Mouse (Mus musculus) adrenal gland, adult 2 months (tissue): Measurements from ENCODE around the gene Ssr1. TPM values are rescaled to one million over a fixed set of nuclear protein-coding genes. Genes with fewer than 3 reads are reported as not detected.

ENCODE experiments used
- DNase-seq: peaks from one replicate; pipeline ENCODE4 v3.0.0; 2021
- polyA plus RNA-seq: library from polyadenylated mRNA; depleted of rRNA; stranded (reverse); fragments of >200 nt; gene quantifications from 2 replicates; pipeline ENCODE4 v1.2.3, GENCODE M21; 2012
- total RNA-seq, 2 experiments: library from RNA; stranded (reverse); gene quantifications; 2 replicates each; pipeline ENCODE4 v1.2.3; 2021

Gene Ssr1
- total and polyA plus RNA-seq, 3 experiments = 5.6 to 209 (median 138) TPM

DNA sequence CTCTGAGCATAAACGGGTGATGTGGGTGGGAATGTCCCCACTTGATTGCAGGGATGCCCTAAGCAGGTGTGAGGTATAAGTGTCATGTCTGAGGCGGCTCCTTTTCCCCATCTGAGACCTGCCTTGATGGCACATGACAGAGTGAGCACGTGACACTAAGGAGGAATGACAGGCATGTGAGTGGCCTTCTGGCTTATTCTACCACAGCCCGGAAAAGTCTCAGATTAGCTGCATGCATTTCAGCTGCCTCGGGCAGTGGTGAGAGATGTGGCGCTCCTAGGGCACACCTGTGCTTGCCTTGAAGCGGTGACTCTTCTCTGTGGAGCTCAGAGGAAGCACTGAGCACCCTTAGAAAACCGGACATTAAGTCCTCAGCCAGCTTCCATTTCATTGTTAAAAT is 48.6 kb downstream of the Ssr1 start:
- DNase-seq = no peak

DNA sequence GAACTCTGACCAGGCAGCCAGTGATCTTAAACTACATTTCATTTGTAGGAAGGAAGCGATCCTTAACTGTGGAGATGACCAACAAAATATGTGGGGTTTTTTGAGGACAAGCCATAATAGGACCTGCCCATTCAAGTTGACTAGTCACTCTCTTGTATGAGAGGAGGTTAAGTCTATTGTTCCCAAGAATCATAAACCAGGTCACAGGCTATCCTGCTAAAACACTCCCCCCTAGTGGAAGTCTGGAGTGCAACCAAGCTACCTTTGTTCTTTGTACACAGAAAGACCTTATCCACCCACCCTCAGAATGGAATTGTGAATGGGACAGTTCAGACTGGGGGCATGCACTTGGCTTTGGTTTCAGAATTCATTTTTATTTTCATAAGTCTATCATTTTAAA is 49.7 kb downstream of the Ssr1 start:
- DNase-seq = no peak

DNA sequence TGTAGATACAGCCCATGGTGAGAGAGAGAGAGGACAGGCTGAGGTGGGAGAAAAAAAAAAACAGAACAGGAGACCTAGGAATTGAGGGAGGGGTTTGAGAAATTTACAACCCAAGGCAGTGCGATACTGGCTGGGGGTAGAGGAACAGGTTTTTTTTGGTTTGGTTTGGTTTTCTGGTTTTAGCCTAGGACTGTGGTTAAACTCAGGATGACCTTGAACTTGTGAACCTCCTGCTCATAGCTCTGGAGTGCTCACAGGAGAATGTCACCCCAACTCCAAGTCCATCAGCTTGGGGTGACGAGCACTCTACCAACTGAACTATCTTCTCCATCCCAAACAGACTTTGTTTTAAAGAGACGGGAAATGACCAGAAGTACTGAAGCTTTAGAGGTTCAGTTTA is 50.6 kb downstream of the Ssr1 start:
- DNase-seq = no peak

GRCm38 (mm10) chr13:37942887-37943331 is 51.1 kb downstream of the Ssr1 start:
- no peak for DNase-seq

DNA sequence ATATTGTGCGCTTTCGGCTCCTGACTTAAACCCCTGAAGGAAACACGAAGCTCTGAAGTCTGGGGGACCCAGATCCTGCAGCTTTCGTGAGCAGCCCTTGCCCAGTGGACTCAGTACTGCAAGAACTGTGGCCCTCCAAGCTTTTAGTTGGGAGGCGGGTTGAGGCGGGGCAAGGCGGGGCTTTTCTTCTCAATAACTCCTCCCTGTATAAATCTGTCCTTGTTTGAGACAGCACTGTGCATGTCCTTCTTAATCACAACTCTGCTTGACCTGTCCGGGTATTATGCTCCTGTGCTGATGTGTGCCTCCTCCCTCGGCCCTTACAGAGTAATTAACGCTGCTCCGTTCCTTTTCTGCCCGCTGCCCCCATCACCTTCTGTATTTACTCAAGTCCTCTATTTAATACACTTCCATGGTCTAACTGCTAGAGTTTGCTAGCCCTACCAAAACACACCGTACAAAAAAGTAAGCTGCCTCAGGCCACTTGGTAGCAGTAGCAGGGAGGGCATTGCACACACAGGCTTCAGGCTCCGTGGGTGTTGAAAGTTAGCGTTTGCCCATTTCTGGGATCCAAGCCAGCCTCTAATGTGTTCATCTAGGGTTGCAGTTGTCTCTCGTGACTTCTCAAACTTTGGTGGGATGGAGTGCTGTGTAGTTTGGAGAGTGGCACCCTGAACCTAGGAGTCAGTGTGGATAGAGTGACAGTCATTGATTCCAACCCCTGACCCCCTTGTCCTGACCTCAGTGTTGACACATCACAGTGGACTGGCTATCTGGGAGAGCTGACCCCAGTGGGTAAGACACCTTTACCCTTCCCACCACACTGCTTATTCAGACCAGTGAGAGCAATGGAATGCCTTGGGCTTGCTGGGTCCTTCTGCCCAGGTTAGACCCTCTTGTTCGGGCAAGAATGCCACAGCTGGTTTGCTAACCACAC is 51.8 kb downstream of the Ssr1 start:
- DNase-seq = peak; percentile 70

- DNase-seq = no peak
Observed at GRCm38 (mm10) chr13:37941138-37941645, 52.8 kb downstream of the Ssr1 start.

DNA sequence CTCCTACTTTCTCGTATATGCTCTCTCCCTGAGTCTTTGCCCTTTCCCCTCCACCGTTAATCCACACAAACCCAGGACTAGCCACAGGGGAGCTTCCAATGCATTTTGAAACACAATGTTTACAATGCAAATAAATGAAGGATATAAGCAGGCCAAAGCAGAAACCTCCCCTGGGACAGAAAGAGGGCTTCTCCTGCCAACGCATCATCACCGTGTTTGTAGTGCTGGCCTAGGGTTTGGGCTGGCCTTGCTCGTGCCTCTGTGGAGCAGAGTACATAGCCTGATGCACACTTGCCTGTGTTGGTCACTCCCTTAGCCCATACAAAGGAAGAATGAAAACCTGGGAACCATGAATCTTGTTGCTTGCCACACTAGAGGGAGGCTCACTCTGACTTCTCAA is 53.4 kb downstream of the Ssr1 start:
- DNase-seq = no peak

DNA sequence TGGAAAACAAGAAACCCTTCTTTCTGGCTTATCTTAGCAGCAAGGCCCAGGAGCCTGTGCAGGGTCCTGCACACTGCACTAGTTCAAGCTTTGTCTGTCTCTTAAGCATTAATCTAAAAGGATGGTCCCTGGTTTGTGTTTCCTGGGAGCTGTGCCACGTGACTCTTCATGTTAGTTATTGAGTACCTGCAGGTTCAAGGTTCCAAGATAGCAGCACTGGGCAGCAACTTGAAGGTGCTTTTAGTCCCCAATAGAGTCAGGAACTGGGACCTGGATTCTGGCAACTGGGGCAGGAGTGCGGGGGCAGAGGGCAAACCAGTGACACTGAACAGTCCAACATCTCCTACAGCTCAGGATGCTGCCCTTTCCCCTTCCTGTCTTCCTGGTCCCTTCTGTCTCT is 53.9 kb downstream of the Ssr1 start:
- no peak for DNase-seq

DNA sequence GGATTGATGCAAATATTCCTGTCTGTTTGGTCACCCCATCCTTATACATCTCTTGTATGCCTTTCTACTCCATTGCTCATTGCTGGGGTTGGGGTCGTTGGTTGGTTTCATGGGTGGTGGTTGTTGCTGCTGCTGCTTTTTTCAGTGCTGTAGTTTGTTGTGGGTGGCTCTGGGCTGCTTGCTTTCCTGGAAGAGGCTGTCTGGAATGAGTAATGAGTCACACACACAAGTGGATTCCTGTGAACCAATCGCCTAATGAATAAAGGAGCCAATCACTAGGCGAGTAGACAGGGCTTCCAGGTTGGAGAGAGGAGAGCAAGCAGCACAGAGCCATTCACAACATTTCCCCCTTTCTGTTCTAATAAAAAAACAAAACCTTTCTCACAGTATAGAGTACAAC is 57.7 kb downstream of the Ssr1 start:
- DNase-seq = no peak

GRCm38 (mm10) chr13:37934920-37935319 is 59.1 kb downstream of the Ssr1 start:
- peak; percentile 84 for DNase-seq

GRCm38 (mm10) chr13:37934075-37934474 is 59.9 kb downstream of the Ssr1 start:
- DNase-seq = no peak

DNA sequence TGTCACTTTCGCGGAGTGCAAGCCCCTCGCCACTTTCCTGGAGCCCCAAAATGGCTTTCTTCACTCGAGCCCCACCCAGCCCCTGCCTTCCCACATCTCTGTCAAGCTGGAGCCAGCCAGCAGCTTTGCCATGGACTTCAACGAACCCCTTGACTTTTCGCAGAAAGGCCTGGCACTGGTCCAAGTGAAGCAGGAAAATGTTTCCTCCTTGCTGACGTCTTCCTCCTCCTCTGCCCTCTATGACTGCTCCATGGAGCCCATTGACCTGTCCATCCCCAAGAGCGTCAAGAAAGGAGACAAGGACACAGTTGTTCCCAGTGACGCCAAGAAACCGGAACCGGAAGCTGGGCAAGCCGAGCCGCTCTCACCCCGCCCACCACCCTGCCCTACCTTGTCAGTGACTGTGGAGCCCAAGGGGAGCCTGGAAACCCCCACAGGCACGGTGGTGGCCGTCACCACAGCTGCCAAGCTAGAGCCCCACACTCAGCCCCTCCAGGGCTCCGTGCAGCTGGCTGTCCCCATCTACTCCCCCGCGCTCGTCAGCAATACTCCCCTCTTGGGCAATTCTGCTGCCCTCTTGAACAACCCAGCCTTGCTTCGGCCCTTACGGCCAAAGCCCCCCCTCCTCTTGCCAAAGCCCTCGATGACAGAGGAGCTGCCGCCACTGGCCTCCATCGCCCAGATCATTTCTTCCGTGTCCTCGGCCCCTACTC is 62.7 kb downstream of the Ssr1 start:
- DNase-seq = no peak

DNA sequence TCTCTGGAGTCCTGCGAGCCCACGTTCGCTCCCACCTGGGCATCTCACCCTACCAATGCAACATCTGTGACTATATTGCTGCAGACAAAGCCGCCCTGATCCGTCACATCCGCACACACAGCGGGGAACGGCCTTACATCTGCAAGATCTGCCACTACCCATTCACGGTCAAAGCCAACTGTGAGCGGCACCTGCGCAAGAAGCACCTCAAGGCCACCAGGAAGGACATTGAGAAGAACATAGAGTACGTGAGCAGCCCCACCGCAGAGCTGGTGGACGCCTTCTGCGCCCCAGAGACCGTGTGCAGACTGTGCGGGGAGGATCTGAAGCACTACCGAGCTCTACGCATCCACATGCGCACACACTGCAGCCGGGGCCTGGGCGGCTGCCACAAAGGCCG is 63.4 kb downstream of the Ssr1 start:
- DNase-seq = no peak

DNA sequence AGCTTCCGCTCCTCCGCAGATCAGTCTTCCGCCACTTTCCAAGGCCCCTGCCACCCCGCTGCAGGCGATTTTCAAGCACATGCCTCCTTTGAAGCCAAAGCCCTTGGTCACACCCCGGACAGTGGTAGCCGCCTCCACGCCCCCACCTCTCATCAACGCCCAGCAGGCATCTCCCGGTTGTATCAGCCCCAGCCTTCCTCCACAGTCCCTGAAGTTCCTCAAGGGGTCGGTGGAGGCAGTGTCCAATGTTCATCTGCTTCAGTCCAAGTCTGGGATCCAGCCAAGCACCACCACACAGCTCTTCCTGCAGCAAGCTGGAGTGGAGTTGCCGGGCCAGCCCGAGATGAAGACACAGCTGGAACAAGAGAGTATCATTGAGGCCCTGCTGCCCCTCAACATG is 63.9 kb downstream of the Ssr1 start:
- no peak for DNase-seq

DNA sequence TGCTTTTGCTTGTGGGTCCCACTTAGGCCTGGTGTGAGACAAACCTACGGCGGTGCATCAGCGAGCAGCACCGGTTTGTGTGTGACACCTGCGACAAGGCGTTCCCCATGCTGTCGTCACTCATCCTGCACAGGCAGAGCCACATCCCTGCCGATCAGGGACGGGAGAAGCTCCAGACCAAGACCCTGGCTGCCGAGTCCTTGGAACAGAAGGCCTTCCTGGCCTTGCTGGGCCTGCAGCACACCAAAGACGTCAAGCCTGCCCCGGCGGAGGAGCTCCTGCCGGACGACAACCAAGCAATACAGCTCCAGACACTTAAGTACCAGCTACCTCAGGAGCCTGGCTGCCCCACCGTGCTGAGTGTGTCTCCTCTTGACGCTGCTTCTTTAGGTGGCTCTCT is 64.5 kb downstream of the Ssr1 start:
- DNase-seq = peak; percentile 72

- no peak for DNase-seq
Observed at GRCm38 (mm10) chr13:37926394-37926793, 67.6 kb downstream of the Ssr1 start.

GRCm38 (mm10) chr13:37924461-37924948 is 69.5 kb downstream of the Ssr1 start:
- DNase-seq = no peak

GRCm38 (mm10) chr13:37923643-37924460 is 70.2 kb downstream of the Ssr1 start:
- no peak for DNase-seq

DNA sequence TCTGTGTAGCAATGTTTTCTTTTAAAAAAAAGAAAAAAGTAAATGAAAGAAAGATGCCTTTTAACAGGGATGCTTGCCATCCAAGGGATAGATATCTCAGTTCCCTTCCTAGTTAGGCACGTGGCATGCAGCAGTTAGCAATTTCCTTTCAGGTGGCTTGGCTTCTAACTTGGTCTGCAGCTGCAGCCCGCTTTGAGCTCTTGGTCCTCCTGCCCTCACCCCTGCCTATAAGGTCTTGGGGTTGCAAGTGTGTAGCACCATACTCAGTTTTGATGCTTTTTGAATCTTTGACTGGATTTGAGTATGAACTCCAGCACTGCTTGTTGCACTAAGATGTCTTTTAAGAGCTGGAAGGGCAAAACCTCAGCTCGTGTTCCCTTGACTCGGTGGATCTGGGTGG is 70.9 kb downstream of the Ssr1 start:
- DNase-seq = no peak

- DNase-seq = no peak
Observed at GRCm38 (mm10) chr13:37920727-37921126, 73.3 kb downstream of the Ssr1 start.

DNA sequence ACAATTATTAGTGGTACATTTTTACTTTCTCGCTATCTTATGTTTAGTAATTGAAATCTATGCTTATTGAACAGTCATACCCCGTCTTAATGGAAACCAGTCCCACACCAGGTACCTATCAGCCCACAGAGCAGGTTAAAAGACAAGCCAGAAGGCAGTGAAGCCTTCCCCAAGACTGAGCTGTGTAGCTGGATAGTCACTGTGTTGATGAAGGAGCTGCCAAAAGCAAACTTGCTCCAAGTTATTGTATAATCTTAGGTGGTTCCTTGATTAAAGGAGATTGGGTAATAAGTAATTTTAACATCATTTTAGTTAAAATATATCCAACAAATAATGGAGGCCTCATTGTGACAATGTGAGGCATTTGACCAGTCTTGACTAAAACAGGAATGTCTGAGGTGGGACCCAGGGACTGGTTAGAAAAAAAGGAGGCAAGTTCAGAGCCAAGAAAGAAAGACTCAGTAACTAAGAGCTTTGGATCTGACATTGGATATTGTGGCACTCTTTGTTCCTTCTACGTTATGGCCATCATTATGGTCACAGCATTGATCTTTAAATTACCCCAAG is 74.2 kb downstream of the Ssr1 start:
- no peak for DNase-seq
